Mouse (Mus musculus) MEL (cell line): ENCODE measurements around the gene Slc35c2. TPM values are rescaled to one million over a fixed set of nuclear protein-coding genes. Genes with fewer than 3 reads are reported as not detected.

Experiments used
- DNase-seq: peaks from one replicate; pipeline ENCODE4 v3.0.0; 2011; ENCODE audit warnings: low read depth, low spot score
- H3K27ac ChIP-seq: 2 replicates; pipeline ENCODE4 v1.5.1; 2012; ENCODE audit warnings: low read depth, mild to moderate bottlenecking, control low read depth, low read length, moderate library complexity; ENCODE audit not compliant: control insufficient read depth
- H3K27me3 ChIP-seq, 2 experiments: fragments of 150-350 bp in 1 of 2; sonication (generic) in 1 of 2; 2 replicates each; pipeline ENCODE4 v1.6.1; 2012; ENCODE audit warnings: low read length in 2 of 2, mild to moderate bottlenecking in 2 of 2, improper control_type of control experiment in 1 of 2, moderate library complexity in 1 of 2; ENCODE audit not compliant: insufficient read depth in 2 of 2, control insufficient read depth in 1 of 2
- H3K36me3 ChIP-seq, 2 experiments: 2 replicates each; pipeline ENCODE4 v1.6.1; 2012 to 2014; ENCODE audit warnings: low read length in 2 of 2, improper control_type of control experiment in 1 of 2, inconsistent platforms in 1 of 2, mild to moderate bottlenecking in 1 of 2; ENCODE audit not compliant: insufficient read depth in 2 of 2, control insufficient read depth in 1 of 2
- H3K4me1 ChIP-seq, 2 experiments: fragments of 150-350 bp in 1 of 2; sonication (generic) in 1 of 2; 2 replicates each; pipeline ENCODE4 v1.6.1; 2012; ENCODE audit warnings: low read length in 2 of 2, improper control_type of control experiment in 1 of 2, mild to moderate bottlenecking in 1 of 2; ENCODE audit not compliant: insufficient read depth in 2 of 2, control insufficient read depth in 1 of 2
- H3K4me3 ChIP-seq, 2 experiments: fragments of 150-350 bp in 1 of 2; sonication (generic) in 1 of 2; 2 replicates each; pipeline ENCODE4 v1.5.1; 2012; ENCODE audit warnings: low read depth in 2 of 2, low read length in 2 of 2, mild to moderate bottlenecking in 2 of 2, moderate library complexity in 2 of 2, control low read depth in 1 of 2, improper control_type of control experiment in 1 of 2; ENCODE audit not compliant: control insufficient read depth in 1 of 2, insufficient read depth in 1 of 2
- H3K79me2 ChIP-seq: 2 replicates; pipeline ENCODE4 v1.6.1; 2012; ENCODE audit warnings: mild to moderate bottlenecking, low read length, moderate library complexity; ENCODE audit not compliant: control insufficient read depth, poor library complexity, insufficient read depth
- H3K9ac ChIP-seq: 2 replicates; pipeline ENCODE4 v1.6.1; 2012; ENCODE audit warnings: low read depth, mild to moderate bottlenecking, control low read depth, low read length, moderate library complexity; ENCODE audit not compliant: control insufficient read depth, poor library complexity, severe bottlenecking
- H3K9me3 ChIP-seq: fragments of 150-350 bp; sonication (generic); replicated peaks from 2 replicates; pipeline ENCODE4 v1.6.1; 2012; ENCODE audit warnings: mild to moderate bottlenecking, low read length, improper control_type of control experiment, moderate library complexity; ENCODE audit not compliant: insufficient read depth
- BHLHE40 ChIP-seq: IDR thresholded peaks from 2 replicates; pipeline ENCODE4 v1.6.1; 2012; ENCODE audit warnings: low read depth, mild to moderate bottlenecking, inconsistent platforms, low read length, improper control_type of control experiment, borderline replicate concordance
- CHD1 ChIP-seq: IDR thresholded peaks from 2 replicates; pipeline ENCODE4 v1.6.1; 2012; ENCODE audit warnings: low read depth, mild to moderate bottlenecking, inconsistent platforms, low read length, improper control_type of control experiment
- CTCF ChIP-seq, 3 experiments: IDR thresholded peaks in 2 of 3; conservative IDR thresholded peaks in 1 of 3; 2 replicates each; pipeline ENCODE4 v1.5.1; 2011 to 2012; ENCODE audit warnings: low read length in 3 of 3, low read depth in 2 of 3, mild to moderate bottlenecking in 2 of 3, improper control_type of control experiment in 1 of 3, inconsistent platforms in 1 of 3, mixed read lengths in 1 of 3, moderate library complexity in 1 of 3; ENCODE audit not compliant: control insufficient read depth in 1 of 3, insufficient read depth in 1 of 3, poor library complexity in 1 of 3, severe bottlenecking in 1 of 3
- EP300 ChIP-seq, 2 experiments: IDR thresholded peaks; 2 replicates each; pipeline ENCODE4 v1.6.1; 2011; ENCODE audit warnings: improper control_type of control experiment in 2 of 2, low read length in 2 of 2, low read depth in 1 of 2, mild to moderate bottlenecking in 1 of 2
- ETS1 ChIP-seq: IDR thresholded peaks from 2 replicates; pipeline ENCODE4 v1.6.1; 2012; ENCODE audit warnings: low read depth, mild to moderate bottlenecking, inconsistent platforms, low read length, improper control_type of control experiment, moderate library complexity
- KAT2A ChIP-seq: conservative IDR thresholded peaks from 2 replicates; pipeline ENCODE4 v1.6.1; 2012; ENCODE audit warnings: low read depth, low read length, improper control_type of control experiment, inconsistent platforms
- MAX ChIP-seq: IDR thresholded peaks from 2 replicates; pipeline ENCODE4 v1.6.1; 2011; ENCODE audit warnings: low read length, improper control_type of control experiment
- MYB ChIP-seq: IDR thresholded peaks from 2 replicates; pipeline ENCODE4 v1.6.1; 2011; ENCODE audit warnings: mild to moderate bottlenecking, low read depth, low read length, improper control_type of control experiment
- NRF1 ChIP-seq: IDR thresholded peaks from 2 replicates; pipeline ENCODE4 v1.6.1; 2014; ENCODE audit warnings: low read depth, mild to moderate bottlenecking, inconsistent platforms, low read length, improper control_type of control experiment, moderate library complexity; ENCODE audit not compliant: poor library complexity, insufficient read depth, severe bottlenecking
- POLR2AphosphoS2 ChIP-seq: IDR thresholded peaks from 2 replicates; pipeline ENCODE4 v1.6.1; 2011; ENCODE audit warnings: low read length, improper control_type of control experiment
- POLR2AphosphoS5 ChIP-seq: IDR thresholded peaks from 2 replicates; pipeline ENCODE4 v1.6.1; 2012; ENCODE audit warnings: low read depth, borderline replicate concordance, mild to moderate bottlenecking, inconsistent platforms, low read length, moderate library complexity, mixed read lengths
- RCOR1 ChIP-seq: IDR thresholded peaks from 2 replicates; pipeline ENCODE4 v1.6.1; 2012; ENCODE audit warnings: low read depth, mild to moderate bottlenecking, inconsistent platforms, low read length, improper control_type of control experiment
- TBP ChIP-seq: IDR thresholded peaks from 2 replicates; pipeline ENCODE4 v1.8.0; 2011; ENCODE audit warnings: low read depth, low read length, improper control_type of control experiment
- TCF12 ChIP-seq: IDR thresholded peaks from 2 replicates; pipeline ENCODE4 v1.6.1; 2014; ENCODE audit warnings: low read depth, mild to moderate bottlenecking, inconsistent platforms, low read length, improper control_type of control experiment, moderate library complexity
- UBTF ChIP-seq: IDR thresholded peaks from 2 replicates; pipeline ENCODE4 v1.6.1; 2012; ENCODE audit warnings: low read depth, mild to moderate bottlenecking, inconsistent platforms, low read length, improper control_type of control experiment, moderate library complexity, borderline replicate concordance; ENCODE audit not compliant: insufficient read depth
- USF1 ChIP-seq: IDR thresholded peaks from 2 replicates; pipeline ENCODE4 v1.6.1; 2014; ENCODE audit warnings: low read depth, mild to moderate bottlenecking, inconsistent platforms, low read length, improper control_type of control experiment, moderate library complexity
- polyA plus RNA-seq, 2 experiments: library from polyadenylated mRNA; stranded (reverse) in 1 of 2; unstranded in 1 of 2; fragments of >175 nt in 1 of 2; fragments of >200 nt in 1 of 2; gene quantifications; 2 replicates each; pipeline versions ENCODE4 v1.2.1 to v1.2.4; 2012; ENCODE audit warnings: low replicate concordance in 2 of 2, low read depth in 1 of 2; ENCODE audit not compliant: insufficient read length in 2 of 2, insufficient read depth in 1 of 2, missing spikeins in 1 of 2
- total RNA-seq: library from RNA; depleted of rRNA; stranded (reverse); fragments of 300-350 nt; gene quantifications from 2 replicates; pipeline ENCODE4 v1.2.3, GENCODE M21; 2012

Gene Slc35c2
- total and polyA plus RNA-seq, 3 experiments = 64.9 to 121 TPM; not detected in 1

- Histone ChIP-seq H3K4me3 (no peak overlapping the region), H3K9me3 (no peaks in the 10 kb centered on the region), H3K36me3 (no peaks in the 10 kb centered on the region), H3K79me2 (no peaks in the 10 kb centered on the region), H3K4me1 (0 out of 4 replicates have a peak, but pooled peaks cover 0 to 5% of the 10 kb centered on the region in 2 experiments), H3K9ac (no peak overlapping the region), H3K27ac (no peak overlapping the region), H3K27me3 (no peaks in the 10 kb centered on the region)
- no peak for DNase-seq
- TF ChIP-seq RCOR1 (no peak), USF1 (no peak), POLR2AphosphoS5 (no peak)
- TF ChIP-seq, all 39 proteins: peak for 0
Measured at GRCm38 (mm10) chr2:165279351-165279750, 8.3 kb downstream of the Slc35c2 start.

- Histone ChIP-seq H3K4me1 (0 out of 4 replicates have a peak, but pooled peaks cover 0 to 4% of the 10 kb centered on the region in 2 experiments), H3K4me3 (no peak overlapping the region), H3K9me3 (no peaks in the 10 kb centered on the region), H3K9ac (no peak overlapping the region), H3K36me3 (no peaks in the 10 kb centered on the region), H3K27ac (no peak overlapping the region), H3K79me2 (no peaks in the 10 kb centered on the region), H3K27me3 (no peaks in the 10 kb centered on the region)
- DNase-seq = no peak
- no peak for TF ChIP-seq EP300 (IDR thresholded peaks at IDR 0.05; ENCODE audit: low read depth in 1 of 2, low read length in 2 of 2)
- no peak for TF ChIP-seq TBP
- no peak for TF ChIP-seq TCF12
- TF ChIP-seq POLR2AphosphoS2 = no peak
- TF ChIP-seq KAT2A = no peak
- TF ChIP-seq ETS1 = no peak
- TF ChIP-seq NRF1 = no peak
- no peak for TF ChIP-seq CHD1
- TF ChIP-seq MAX = no peak
- TF ChIP-seq UBTF = no peak
- no peak for TF ChIP-seq CTCF (IDR thresholded peaks at IDR 0.05 in 2 of 3, conservative IDR thresholded peaks at IDR 0.05 in 1 of 3; ENCODE audit: control insufficient read depth in 1 of 3, insufficient read depth in 1 of 3, low read depth in 2 of 3, low read length in 3 of 3, poor library complexity in 1 of 3, severe bottlenecking in 1 of 3)
- TF ChIP-seq BHLHE40 = no peak
- TF ChIP-seq MYB = no peak
Measured at GRCm38 (mm10) chr2:165277188-165277740, 10.4 kb downstream of the Slc35c2 start.
